Mouse (Mus musculus): ENCODE results near the gene 1700010B08Rik.

GRCm38 (mm10) chr2:173685781-173686361, 33.3 kb upstream of the 1700010B08Rik start:
- no peak for TF ChIP-seq POLR2A (IDR thresholded peaks at IDR 0.05; ENCODE audit: low read depth, low read length)
- no peak for TF ChIP-seq CTCF (IDR thresholded peaks at IDR 0.05; ENCODE audit: extremely low read depth, insufficient read depth, insufficient read length, insufficient replicate concordance)
